Mouse (Mus musculus) retina, adult 2 months (tissue): ENCODE measurements around the gene Suclg2.

Source experiments
- DNase-seq: peaks from one replicate; pipeline ENCODE4 v3.0.0-alpha.2; 2012; ENCODE audit warnings: low read depth, low spot score

Gene Suclg2

DNA sequence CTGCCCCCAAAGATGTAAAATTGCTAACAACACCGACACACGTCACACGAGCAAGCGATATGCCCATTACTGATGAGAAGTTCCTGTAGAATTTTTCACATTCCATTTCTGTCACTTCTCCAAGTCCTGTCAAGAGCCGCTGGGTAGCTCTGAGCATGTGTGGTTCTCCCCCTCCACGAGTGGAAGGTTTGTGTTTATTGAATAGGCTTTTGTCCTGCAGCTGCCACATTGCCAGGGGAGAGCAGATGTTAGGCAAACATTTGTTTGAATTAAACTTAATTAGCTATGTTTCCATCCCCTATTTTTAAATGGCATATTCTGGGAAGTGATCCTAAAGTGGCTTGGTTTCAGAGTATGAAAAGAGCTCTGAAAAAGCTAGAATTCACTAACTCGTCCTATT, 249.1 kb downstream of the Suclg2 start:
- no peak for DNase-seq

DNA sequence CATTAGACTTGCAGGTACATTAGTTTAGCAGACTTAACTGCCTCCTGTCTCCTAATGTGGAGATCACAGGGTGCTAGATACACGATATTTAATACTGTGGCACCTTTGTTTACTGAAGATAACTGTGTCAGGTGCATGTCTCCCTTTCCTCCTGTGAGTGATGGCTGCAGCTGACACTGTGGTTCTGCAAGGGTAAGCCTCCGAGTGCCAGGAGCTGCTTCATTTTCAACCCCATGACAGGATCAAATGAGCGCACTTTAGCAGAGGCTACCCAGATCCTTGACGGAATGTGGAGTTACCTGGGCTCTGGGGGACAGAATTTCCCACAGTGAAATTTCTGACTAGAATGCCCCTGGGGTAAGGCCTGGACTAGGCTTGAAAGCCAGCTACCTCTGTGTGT, 253.3 kb downstream of the Suclg2 start:
- DNase-seq: no peak

DNA sequence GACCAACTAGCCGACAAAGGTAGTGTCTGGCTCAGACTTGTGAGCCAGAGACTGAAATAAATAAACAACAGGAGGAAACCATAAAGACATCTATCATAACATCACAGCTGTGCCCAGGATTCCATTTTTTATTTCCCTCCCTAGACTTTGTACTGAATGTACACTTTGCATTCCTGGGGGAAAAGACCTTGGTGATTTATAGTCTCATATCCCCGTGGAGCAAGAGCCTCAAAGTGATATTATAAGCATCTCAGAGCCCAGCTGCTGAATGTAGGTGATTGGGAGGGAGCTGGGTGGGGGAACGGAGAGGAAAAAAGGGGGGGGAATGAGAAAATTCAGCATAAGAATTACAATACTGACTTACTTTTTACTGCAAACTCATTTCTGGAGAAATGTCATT, 259.2 kb downstream of the Suclg2 start:
- no peak for DNase-seq

DNA sequence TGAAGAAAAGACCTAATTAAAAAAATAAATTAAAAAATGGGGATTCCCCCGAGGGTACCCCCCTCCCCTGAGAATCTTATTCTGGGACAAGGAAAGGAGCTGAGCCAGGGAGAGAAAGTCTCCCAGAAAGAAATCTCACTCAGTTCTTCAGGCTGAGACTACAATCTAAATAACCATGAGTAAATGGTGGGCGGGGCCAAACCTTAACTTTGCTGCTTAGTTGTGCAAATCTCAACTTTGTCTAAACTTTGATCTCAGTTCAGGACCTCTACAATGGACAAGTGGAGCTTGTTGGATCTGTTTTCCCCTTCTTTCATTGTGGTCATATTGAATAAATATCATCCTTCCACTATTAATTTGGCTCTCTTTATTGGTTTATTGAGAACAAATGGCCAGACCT, 272.4 kb downstream of the Suclg2 start:
- DNase-seq: no peak

- DNase-seq: no peak
Measured at GRCm38 (mm10) chr6:95445036-95445435, 273.6 kb downstream of the Suclg2 start.
